Mouse (Mus musculus) MN1 (cell line): ENCODE measurements around the gene Zbtb49.
A peak's percentile ranks its signal among the peaks of the same experiment; 100 is the strongest.

ENCODE experiments used
- DNase-seq: peaks from one replicate; pipeline ENCODE4 v3.0.0-alpha.2; 2016; ENCODE audit warnings: low spot score

Zbtb49 gene

DNA sequence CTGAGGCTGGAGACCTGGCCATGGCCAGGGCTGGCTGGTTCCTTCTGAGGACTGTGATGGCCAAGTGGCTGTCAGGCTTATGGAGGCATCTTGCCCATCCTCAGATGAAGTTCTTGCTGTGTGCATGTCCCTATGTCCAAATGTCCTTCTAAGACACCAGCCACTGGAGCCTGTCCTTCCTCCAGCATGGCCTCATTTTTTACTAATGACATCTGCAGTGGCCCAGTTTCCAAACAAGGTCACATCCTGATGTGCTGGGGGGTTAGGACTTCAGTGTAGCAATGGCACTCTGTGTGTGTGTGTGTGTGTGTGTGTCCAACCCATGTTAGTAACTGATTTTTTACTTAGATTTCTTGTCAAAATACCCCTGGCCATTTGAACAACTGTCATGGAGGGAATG is 24.3 kb downstream of the Zbtb49 start:
- no peak for DNase-seq

DNA sequence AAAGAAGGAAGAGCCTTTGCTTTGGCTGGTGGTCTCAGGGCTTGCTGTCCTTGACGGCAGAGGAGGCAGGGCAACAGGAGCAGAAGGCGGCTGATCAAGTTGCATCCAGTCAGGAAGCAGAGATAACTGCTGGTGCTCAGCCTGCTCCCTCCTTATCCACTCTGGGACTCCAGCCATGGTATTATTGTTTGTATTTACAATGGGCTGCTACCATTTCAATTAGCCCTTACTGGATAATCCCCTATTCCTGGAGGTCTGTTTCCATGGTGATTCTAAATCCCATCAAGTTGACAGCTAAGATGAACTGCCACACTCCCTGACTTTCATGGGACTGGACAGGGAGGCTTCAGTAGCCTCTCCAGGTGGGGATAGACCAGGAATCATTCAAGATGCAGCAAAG is 25.3 kb downstream of the Zbtb49 start:
- no peak for DNase-seq

DNA sequence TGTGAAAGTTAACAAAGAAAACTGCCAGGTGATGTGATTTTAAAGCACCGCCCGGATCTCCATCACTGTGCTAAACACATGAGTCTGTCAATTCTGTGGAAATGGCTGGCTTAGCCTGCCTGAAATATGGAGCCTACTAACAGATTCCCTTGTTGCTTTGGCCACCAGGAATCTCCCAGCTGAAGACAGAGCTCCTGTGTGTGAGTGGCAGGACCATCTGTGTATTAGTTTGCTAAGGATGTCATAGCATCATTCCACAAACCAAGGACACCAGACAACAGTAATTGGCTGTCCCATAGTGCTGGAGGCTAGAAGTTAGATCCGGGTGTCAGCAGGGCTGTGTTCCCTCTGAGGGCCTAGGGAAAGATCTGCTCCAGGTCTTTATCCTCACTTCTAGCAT is 29.4 kb downstream of the Zbtb49 start:
- no peak for DNase-seq

DNA sequence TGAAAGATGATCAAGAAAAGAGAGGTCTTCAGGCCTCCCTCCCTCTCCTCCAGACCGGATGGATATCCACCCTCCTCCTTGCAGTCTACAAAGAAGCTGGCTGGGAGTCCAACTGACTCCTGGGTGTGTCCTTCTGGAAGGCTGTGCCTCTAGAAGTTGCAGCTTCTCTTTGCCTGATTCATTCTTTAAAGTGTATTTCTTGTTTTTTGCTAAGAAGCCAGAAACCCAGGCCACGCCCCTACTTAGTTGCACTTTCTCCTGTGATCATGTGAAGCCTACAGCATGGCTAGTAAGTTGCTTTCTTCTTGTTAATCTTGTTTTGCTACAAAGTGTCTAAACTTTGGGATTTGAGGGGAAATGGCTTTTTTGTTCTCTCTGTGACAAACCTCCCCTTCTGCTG is 33.3 kb downstream of the Zbtb49 start:
- DNase-seq = no peak

DNA sequence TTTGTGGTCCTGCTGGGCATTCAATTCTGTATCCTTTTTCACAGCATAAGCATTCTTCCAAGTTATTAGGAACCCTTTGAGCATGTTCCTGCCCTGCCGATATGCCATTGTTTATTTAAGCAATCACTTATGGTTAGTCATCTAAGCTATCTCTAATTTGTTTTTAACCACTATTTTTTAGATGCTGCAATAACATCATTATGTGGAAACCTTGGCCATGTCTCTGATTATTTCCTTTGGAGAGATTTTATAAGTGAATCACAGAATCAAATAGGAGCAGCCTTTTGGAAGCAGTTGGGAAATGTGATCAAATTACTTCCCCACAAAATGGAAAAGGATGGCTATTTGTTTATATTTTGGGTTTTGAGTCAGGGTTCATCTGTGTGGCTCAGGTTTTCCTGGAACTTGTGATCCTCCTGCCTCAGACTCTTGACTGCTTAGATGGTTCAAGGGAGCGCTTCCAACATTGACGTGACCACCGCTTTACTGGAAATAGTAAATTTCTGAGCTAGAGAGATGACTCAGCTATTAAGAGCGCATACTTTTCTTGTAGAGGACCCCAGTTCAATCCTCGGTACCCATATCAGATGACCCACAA is 35.5 kb downstream of the Zbtb49 start:
- DNase-seq = no peak

DNA sequence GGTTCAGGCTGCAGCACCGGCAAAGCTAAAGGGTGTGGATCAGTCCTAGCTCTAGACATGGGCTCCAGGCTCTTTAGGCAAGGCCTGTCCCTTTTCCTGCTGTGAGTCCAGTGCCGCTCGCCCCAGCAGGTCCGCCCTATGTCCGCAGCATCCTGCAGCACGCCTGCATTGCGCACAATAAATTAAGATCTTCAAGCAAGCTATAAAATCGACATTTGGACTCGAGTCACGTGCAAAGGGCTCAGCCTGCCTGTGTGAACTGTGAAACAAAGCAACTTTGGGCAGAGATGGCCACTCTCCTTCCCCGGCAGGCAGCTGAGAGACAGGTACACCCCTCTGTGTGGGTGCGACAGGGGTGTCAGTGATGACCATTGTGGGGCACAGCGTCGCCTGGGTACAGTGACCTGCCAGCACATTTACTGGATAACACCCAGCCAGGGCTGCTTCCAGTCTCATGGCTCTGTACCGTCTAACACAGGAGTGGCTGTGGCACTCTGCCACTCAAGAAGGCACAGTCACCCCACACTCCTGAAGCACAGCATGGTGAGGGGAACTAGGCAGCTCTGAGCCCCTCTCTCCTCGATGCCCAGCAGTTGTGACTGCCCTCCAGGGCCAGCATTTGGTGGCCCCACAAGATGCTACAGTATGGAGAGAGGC is 45.9 kb downstream of the Zbtb49 start:
- DNase-seq = no peak

DNA sequence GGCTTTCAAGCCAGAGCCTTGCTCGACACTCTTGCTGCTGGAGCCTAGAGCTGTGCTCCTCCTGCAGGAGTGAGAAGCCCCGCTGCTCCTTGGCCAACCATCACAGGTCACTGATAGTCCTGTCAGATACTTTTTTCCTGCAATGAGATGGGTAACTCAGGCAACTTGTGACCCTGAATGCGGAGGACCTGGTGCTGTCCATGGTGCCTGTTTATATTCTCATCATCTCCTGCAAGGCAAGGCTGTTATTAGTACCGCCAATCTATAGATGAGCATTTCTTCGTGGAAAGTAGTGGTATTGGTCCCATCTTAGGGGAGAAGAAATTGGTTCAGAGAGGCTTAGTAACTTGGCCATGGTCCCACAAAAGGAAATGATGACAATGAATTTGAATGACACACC is 46.5 kb downstream of the Zbtb49 start:
- DNase-seq = no peak

DNA sequence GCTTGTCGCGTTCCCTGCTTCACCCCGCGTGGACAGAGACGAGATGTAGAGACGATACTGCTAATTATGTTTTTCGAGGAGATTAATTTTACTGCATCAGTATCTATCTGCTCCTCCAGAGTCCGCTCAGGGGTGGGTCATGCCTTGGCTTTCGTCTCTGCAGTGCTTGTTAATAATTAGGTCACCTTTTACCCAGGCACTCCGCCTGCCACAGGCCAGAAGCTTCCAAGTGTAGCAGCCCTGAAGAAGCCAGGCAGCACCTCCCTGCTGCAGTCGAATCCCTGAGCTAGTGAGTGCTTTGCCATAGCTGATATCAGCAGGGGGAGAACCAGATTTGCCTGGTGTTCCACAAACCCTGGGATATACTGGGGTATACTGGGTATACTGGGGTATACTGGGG is 51.8 kb downstream of the Zbtb49 start:
- peak; percentile 6 for DNase-seq

DNA sequence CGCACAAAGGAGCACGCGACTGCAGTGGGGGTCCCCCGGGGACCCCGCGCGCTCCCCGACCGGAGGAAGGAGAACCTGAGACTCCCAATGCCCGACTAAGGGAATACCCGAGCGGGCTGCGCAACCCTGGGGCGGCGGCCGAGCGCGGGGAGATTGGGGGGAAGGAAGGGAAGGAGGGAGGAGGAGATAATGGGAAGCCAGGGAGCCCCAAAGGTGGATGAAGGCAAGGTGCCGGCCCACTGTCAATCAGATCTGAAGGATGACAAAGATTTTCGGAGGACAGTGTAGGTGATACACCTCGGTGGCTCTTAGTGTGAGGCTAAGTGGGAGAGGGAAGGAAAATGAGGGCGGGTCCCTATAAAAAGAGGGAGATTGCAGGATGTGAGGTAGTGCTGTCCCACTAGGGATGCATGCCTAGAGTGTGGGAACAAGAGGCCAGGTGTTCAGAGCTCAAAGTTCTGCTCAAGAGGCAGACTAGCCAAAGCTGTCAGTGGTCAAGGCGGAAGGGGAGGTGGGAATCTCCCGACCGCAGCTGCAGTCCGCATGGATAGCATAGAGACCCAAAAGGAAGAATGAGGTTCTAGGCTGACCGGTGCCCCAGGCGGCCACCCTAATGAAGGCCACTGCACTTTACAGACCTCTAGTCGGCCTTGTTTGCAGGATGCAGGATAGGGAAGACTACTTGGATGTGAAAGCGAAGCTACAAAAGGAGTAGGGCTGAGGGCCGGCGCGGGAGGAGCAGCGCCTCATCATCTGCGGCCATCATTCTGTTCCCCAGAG is 60.4 kb downstream of the Zbtb49 start, which contains the start of gene Nsg1:
Gene Nsg1 (minus strand): TSS at position 274 of the 780 bp plus-strand sequence.
- DNase-seq = no peak

DNA sequence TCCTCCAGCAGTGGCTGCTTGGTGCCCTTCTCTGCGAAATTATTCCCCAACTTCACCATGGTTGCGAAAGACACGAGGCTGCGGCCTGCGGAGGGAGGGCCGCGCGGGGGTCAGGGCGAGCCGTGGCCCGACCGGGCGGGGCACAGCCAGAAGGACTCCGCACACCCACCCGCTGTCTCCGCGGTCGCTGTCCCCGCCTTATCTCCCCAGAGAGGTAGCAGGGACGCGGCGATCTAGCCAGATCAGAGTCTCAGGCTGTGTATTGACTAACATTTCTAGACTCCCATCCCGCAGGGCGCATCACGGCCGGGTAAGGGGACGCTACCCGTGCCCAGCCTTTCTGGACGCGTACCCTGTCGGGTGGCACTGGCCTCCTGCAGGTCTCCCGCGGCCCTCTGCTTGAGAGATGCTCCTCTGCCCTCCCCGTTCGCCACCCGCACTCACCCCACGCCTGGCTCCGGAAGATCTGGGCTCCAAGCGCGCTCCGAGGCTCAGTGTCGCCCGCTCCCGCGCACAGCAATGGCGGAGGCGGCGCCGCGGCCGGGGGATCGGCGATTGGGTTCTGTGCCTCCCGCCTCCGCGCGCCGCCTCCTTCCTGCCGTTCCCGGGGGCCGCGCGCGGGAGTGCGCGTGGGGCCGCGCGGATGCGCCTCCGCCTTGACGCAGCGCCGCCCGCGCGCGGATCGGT is 61.2 kb downstream of the Zbtb49 start:
- DNase-seq = no peak

DNA sequence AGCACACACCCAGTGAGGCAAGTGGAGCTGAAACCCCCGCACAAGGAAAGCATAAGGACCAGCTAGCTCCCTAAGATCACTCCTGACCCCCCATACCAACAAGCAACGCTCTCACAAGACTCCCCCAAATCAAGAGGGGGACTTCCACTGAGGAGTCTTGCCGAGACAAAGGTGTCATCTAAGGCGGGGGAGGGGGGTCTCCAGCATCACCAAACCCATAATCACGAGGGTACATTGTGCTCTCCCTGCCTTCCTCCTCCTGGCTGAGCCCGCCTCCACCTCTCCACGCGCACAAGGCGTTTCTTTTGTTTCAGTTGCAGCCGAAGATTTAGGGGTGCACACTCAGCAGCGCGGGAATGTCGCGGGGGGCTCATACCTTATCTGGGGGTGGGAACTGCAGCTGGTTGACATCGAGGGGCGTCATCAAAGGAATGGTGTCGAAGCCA is 61.7 kb downstream of the Zbtb49 start:
- no peak for DNase-seq

DNA sequence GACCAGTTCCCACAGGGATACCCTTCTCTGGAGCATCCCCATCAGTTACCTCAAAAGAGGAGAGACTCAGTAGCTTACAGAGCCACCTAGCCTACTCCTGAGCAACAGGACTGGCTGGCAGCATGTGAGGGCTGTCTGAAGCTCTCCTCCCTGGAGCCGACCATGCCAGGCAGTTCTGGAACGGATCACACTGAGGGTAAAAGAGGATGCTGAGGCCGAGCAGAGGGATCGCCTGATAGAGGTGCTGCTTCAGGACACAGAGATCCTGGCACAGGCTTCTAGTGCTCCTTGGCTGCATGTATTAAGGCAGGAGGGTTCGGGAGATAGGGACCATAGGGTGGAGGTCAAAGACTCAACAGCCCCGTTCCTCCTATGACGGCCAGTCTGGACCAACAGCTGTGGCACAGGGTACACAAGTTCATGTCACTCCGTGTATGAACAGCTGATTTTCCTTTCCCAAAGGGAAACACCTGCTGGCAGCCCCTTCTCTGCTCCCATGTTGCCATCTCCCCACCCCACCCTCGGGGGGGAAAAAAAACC is 62.7 kb downstream of the Zbtb49 start:
- DNase-seq = no peak

DNA sequence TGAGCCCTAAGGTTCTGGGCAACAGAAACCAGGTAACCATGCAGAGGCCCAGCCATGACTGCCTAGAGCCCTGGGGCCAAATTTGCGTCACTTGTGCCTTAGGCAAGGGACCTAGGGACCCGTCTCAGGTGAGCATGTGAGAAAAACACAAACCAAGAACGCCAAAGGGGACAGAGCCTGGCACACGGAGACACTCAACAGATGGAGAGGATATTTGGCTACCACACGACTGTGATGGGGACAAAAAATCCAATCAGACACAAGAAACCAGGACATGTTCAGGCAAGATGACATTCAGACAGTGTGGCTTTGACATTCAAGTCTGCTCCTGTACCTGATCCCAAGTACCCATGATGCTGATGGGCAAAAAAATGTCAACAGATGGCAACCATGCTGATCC is 66.6 kb downstream of the Zbtb49 start:
- no peak for DNase-seq

DNA sequence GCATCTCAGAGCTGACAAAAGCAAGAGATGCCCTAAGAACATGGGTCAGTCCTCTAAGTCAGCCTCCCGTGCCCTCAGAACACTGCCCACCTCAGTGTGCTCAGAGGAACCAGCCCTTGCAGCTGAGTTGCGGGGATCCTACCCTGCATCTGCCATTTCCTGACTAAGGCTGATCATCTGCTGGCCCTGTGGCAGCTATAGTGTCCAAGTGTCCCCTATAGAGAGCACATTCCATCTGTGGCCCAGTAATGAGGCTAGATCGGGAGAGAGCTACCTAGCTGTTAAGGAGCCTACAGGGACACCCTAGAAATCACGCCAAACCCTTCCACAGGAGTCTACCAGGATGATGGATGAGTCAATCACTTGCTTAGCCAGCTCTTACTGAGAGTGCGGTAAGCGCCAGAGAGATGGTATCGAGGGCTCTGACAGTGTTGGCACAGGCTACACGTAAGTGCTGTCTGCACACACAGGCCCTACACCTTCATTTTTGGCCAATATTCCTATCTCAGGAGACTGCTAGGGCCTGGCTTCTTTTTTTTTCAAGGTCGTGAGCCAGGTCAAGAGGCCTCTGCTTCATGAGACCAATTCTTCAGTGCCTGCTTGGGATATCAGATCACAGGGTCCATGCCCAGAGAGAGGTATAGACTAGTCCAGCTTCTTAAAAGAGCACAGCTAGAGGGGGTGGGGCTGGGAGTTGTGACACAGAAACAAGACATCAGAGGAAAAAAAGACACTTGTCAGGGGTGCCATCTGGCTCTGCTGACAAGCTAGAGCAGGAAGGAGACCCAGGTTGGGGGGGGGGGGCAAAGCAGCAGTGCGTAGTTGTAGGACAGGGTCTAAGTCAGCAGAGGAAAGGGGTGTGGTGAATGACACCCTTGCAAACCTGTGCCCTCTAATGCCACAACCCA is 67.8 kb downstream of the Zbtb49 start:
- no peak for DNase-seq

DNA sequence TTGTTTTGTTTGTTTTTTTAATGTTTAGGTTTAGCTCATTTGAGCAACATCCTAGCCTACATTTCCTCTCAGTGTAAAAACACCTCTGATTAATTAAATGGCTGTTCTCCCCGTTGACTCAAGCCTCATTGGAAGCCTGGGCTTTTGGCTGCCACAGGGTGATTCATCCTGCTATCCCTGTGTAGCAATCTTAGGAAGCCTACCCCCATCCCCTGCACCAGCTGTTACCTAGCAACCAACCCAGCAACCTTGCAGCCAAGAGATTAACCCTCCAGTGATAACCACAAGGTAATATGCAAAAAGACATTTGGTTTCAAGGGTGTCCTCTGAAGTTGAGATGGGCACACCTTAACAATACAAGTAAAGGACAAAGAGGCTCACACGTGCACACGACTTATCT is 69.0 kb downstream of the Zbtb49 start:
- peak; percentile 14 for DNase-seq

DNA sequence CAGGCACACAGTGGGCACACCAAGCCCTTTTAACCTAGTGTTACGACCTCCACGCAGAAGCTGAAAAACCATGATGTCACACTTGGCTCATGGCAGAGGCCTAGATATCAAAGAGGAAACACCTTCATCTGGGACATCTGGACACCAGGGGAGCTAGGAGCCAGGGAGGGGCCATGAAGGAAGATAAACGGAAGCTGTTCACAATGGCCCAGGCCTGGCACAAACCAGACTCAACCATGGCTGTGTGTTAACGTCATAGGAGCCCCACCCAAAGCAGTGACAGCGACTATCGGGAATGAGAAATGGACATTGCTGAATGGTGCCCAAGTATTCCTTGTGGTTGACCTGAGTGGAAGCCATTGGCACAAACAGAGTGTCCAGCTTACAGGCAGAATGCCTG is 73.7 kb downstream of the Zbtb49 start:
- DNase-seq = no peak

DNA sequence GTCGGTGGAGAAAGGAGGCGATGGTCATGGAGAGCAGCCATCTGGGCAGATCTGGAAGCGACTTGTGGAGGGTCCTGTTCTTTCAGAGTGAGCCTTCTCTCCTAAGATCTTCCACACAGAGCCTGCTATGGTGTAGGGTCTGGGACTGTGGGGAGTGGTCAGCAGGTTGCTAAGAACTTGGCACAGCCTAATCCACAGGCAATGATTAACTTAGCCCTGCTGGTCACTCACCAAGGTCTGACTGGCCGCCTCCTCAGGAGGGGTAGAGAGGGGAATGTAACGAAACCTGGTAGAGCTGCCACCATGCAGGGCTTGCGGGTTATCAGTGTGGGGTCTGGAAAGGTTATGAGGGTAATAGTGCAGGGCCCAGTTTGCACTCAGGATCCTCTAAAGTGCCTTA is 79.4 kb downstream of the Zbtb49 start:
- DNase-seq = no peak
